Mouse (Mus musculus): ENCODE results near the gene Kif26a. TPM values are rescaled to one million over a fixed set of nuclear protein-coding genes. Genes with fewer than 3 reads are reported as not detected.

Gene Kif26a
- polyA plus RNA-seq, 1 experiment from 2014 or later = 21.2 TPM

DNA sequence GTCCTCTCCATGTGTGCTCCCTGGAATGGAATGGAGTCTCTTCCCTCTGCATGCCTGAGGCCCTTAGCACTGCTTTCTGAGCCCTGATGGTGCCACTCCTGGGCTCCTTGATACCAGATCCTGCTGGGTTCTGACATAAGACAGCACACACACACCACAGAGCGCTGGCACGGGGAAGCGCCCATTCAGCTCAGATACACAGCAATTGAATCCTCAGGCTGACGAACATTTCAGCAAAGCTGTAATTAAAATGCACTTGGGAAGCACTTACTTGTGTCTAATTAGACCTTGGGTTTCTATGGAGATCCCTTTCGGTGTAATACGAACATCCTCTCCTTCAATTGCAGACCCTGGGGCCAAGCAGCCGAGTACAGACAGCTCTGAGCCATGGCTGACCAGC lies 71.0 kb downstream of the Kif26a start:
- H3K4me1 ChIP-seq (replicated peaks; ENCODE audit: control insufficient read depth, insufficient read depth, low read length) = peaks cover 39% of the 10 kb centered on the region
- no peak overlapping the region; the same call in 1 of the 2 replicates for H3K9ac ChIP-seq (replicated peaks; ENCODE audit: low read depth, low read length)
- H3K9me3 ChIP-seq (ENCODE audit: control insufficient read depth, low read length) = no peaks in the 10 kb centered on the region
- 6% methylated on average over 7 of the region's 7 CpGs for WGBS
- ATAC-seq = peak; percentile 68
- no peaks in the 10 kb centered on the region for H3K36me3 ChIP-seq (ENCODE audit: control insufficient read depth, insufficient read depth)
- H3K27me3 ChIP-seq (replicated peaks; ENCODE audit: control insufficient read depth, insufficient read depth, low read length) = no peaks in the 10 kb centered on the region
- peak overlapping the region; percentile 81 for H3K27ac ChIP-seq (ENCODE audit: low read length)
- H3K4me2 ChIP-seq (ENCODE audit: low read length) = no peak overlapping the region
- H3K4me3 ChIP-seq (replicated peaks; ENCODE audit: low read length) = no peak overlapping the region

DNA sequence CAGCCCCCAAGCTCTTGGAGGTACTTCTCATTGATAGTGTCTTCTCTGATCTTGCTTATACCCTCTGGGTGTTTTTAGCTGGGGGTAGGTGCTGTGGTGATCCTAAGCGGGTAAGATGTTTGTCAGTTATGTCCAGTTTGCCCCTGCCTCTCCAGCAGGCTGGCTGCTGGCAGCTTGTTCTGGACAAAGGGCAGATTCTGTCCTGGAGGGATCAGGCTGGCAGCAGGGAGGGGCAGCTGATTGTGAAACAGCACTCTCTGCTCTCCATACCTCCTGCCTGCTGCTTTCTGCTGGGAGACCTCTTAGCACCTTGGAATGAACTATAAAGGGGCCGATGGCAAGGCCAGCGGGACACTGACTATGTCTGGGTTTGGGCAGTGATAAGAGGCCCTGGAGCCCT lies 71.7 kb downstream of the Kif26a start:
- H3K27me3 ChIP-seq (replicated peaks; ENCODE audit: control insufficient read depth, insufficient read depth, low read length) = no peaks in the 10 kb centered on the region
- peak overlapping the region; percentile 81 for H3K27ac ChIP-seq (ENCODE audit: low read length)
- H3K4me1 ChIP-seq (replicated peaks; ENCODE audit: control insufficient read depth, insufficient read depth, low read length) = peaks cover 46% of the 10 kb centered on the region
- no peaks in the 10 kb centered on the region for H3K9me3 ChIP-seq (ENCODE audit: control insufficient read depth, low read length)
- no peaks in the 10 kb centered on the region for H3K36me3 ChIP-seq (ENCODE audit: control insufficient read depth, insufficient read depth)
- H3K4me2 ChIP-seq (ENCODE audit: low read length) = no peak overlapping the region
- H3K9ac ChIP-seq (replicated peaks; ENCODE audit: low read depth, low read length) = no peak overlapping the region
- no peak overlapping the region for H3K4me3 ChIP-seq (replicated peaks; ENCODE audit: low read length)
- ATAC-seq = no peak
- WGBS = 77% methylated on average over 3 of the region's 3 CpGs

DNA sequence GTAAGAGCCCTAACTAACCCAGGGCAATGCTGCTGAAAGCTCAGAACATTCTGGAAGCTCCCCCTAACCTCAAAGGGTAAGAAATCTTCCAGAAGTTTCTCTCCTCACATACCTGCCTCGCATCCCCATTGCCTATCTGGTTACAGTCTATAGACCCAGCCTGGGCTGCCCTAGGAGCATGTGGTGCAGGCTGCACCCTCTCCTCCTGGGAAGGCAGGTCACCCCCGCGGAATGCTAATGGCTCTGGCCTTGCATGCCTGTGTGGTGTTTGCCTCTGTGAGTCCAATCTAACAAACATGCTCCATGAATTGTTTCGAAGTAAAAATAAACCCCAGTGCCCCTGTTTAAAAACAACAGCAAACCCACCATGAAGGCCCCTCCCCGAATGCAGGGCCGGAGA lies 75.3 kb downstream of the Kif26a start:
- 26% methylated on average over 6 of the region's 6 CpGs for WGBS
- H3K9ac ChIP-seq (replicated peaks; ENCODE audit: low read depth, low read length) = no peak overlapping the region
- ATAC-seq = peak; percentile 52; the same call in 1 of the 2 replicates
- no peaks in the 10 kb centered on the region for H3K36me3 ChIP-seq (ENCODE audit: control insufficient read depth, insufficient read depth)
- no peak overlapping the region for H3K4me2 ChIP-seq (ENCODE audit: low read length)
- H3K27me3 ChIP-seq (replicated peaks; ENCODE audit: control insufficient read depth, insufficient read depth, low read length) = no peaks in the 10 kb centered on the region
- no peaks in the 10 kb centered on the region for H3K9me3 ChIP-seq (ENCODE audit: control insufficient read depth, low read length)
- H3K4me3 ChIP-seq (replicated peaks; ENCODE audit: low read length) = no peak overlapping the region
- peaks cover 35% of the 10 kb centered on the region for H3K4me1 ChIP-seq (replicated peaks; ENCODE audit: control insufficient read depth, insufficient read depth, low read length)
- H3K27ac ChIP-seq (ENCODE audit: low read length) = no peak overlapping the region; the same call in 1 of the 2 replicates

DNA sequence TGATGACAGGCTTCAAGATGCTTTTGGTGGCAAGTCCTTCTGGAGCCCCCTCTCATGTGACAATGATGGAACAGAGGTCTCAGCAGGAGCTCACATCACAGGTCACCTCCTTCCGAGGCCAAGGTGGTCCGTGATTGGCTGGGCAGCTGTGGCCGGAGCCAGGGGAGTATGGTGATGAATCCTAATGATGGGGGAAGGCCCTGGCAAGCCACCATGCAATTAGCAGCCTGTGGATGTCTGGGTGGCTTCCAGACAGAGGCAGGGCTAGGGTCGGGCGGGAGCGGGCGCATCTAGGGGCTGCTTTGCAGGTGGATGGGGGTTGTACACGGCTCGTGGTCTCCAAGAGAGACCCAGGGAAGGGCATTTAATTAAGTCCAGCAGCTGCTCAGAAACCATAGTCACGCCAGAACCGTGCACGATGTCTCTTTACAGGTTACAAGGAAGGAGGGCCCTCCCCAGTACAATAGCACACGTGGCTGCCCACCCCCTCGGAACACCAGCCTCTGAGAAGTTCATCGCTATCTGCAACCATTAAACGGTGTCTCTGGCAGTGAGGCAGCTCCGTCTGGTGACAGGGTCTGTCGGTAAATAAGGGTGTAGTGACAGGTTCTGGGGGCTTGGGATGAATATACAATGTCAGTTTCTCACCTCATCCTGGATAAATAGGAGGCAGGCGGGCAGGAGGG lies 75.9 kb downstream of the Kif26a start:
- Histone ChIP-seq H3K27me3 (replicated peaks; ENCODE audit: control insufficient read depth, insufficient read depth, low read length) (no peaks in the 10 kb centered on the region), H3K9ac (replicated peaks; ENCODE audit: low read depth, low read length) (peak overlapping the region; percentile 32; the same call in 1 of the 2 replicates), H3K4me3 (replicated peaks; ENCODE audit: low read length) (no peak overlapping the region), H3K9me3 (ENCODE audit: control insufficient read depth, low read length) (no peaks in the 10 kb centered on the region), H3K4me1 (replicated peaks; ENCODE audit: control insufficient read depth, insufficient read depth, low read length) (peaks cover 29% of the 10 kb centered on the region), H3K27ac (ENCODE audit: low read length) (peak overlapping the region; percentile 26; the same call in 1 of the 2 replicates), H3K4me2 (ENCODE audit: low read length) (peak overlapping the region; percentile 9; the same call in 1 of the 2 replicates), H3K36me3 (ENCODE audit: control insufficient read depth, insufficient read depth) (no peaks in the 10 kb centered on the region)
- ATAC-seq = peak; percentile 72
- WGBS = 9% methylated on average over 19 of the region's 19 CpGs

DNA sequence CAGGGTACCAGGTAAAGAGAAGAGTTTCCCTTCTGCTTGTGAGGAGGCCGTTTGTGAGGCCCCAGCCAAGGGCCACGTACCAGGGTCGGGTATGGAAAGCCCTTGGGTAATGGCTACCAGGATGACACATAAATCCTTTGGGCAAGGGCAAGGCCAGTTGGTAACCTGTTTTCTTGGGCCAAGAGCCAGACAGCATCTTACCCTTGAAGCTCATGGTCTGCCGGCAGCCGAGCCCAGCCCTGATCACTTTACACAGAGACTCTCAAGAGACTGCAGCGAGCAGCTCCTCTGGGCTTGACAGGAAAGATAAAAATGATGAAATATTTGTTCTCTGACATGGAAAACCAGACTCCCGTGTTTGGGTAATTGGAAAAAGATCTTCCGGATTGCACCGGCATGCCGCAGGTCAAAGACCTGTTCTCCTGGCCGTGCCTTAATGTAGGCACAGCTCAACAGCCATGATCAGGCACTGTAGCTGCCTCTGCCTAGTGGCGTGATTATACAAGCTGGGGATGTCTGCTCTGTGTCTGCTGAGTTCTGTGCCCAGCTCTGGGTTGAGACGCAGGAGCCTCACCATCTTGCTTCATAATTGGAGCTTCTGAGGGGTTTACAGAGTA lies 77.8 kb downstream of the Kif26a start:
- Histone ChIP-seq H3K27ac (ENCODE audit: low read length) (no peak overlapping the region), H3K9me3 (ENCODE audit: control insufficient read depth, low read length) (no peaks in the 10 kb centered on the region), H3K27me3 (replicated peaks; ENCODE audit: control insufficient read depth, insufficient read depth, low read length) (no peaks in the 10 kb centered on the region), H3K36me3 (ENCODE audit: control insufficient read depth, insufficient read depth) (no peaks in the 10 kb centered on the region), H3K4me3 (replicated peaks; ENCODE audit: low read length) (no peak overlapping the region), H3K4me1 (replicated peaks; ENCODE audit: control insufficient read depth, insufficient read depth, low read length) (peaks cover 18% of the 10 kb centered on the region), H3K9ac (replicated peaks; ENCODE audit: low read depth, low read length) (no peak overlapping the region), H3K4me2 (ENCODE audit: low read length) (no peak overlapping the region)
- no peak for ATAC-seq
- WGBS = 88% methylated on average over 13 of the region's 13 CpGs

DNA sequence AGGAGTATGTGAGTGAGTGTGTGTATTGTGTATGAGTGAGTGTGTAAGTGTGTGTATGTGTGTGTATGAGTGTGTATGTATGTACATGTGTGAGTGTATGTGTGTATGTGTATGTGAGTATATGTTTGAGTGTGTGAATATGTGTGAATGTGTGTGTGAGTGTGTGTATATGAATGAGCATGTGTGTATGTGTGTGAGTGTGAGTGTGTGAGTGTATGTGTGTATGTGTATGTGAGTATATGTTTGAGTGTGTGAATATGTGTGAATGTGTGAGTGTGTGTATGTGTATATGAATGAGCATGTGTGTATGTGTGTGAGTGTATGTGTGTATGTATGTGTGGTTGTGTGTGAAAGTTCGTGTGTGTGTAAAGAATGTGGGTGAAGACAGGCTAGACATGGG lies 80.2 kb downstream of the Kif26a start:
- Histone ChIP-seq H3K9me3 (ENCODE audit: control insufficient read depth, low read length) (no peaks in the 10 kb centered on the region), H3K4me3 (replicated peaks; ENCODE audit: low read length) (no peak overlapping the region), H3K27me3 (replicated peaks; ENCODE audit: control insufficient read depth, insufficient read depth, low read length) (no peaks in the 10 kb centered on the region), H3K36me3 (ENCODE audit: control insufficient read depth, insufficient read depth) (no peaks in the 10 kb centered on the region), H3K9ac (replicated peaks; ENCODE audit: low read depth, low read length) (no peak overlapping the region), H3K27ac (ENCODE audit: low read length) (no peak overlapping the region), H3K4me1 (replicated peaks; ENCODE audit: control insufficient read depth, insufficient read depth, low read length) (peaks cover 15% of the 10 kb centered on the region), H3K4me2 (ENCODE audit: low read length) (no peak overlapping the region)
- WGBS = 78% methylated on average over 1 of the region's 1 CpGs
- no peak for ATAC-seq

DNA sequence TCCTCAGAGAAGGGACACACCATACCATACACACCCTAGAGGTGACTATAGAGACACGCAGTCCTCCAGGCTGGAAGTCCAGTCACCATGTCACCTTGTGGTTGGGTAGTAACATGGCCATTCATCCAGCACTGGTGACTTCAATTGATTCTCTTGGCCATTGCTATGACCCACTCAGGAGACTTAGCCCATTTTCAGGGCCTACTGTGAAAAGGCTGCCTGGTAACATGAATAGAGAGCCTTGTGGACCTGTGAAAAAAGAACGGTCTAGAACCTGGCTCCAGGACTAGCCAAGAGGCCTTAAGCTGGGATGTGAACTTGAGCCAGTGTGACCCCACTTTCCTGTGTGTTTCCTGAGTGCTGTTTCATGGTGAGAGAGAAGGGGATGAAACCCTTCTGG lies 80.6 kb downstream of the Kif26a start:
- no peak for ATAC-seq
- H3K4me1 ChIP-seq (replicated peaks; ENCODE audit: control insufficient read depth, insufficient read depth, low read length) = peaks cover 10% of the 10 kb centered on the region
- no peaks in the 10 kb centered on the region for H3K36me3 ChIP-seq (ENCODE audit: control insufficient read depth, insufficient read depth)
- no peaks in the 10 kb centered on the region for H3K27me3 ChIP-seq (replicated peaks; ENCODE audit: control insufficient read depth, insufficient read depth, low read length)
- H3K4me2 ChIP-seq (ENCODE audit: low read length) = no peak overlapping the region
- no peak overlapping the region for H3K9ac ChIP-seq (replicated peaks; ENCODE audit: low read depth, low read length)
- H3K4me3 ChIP-seq (replicated peaks; ENCODE audit: low read length) = no peak overlapping the region
- no peak overlapping the region for H3K27ac ChIP-seq (ENCODE audit: low read length)
- WGBS = 91% methylated on average over 2 of the region's 2 CpGs
- no peaks in the 10 kb centered on the region for H3K9me3 ChIP-seq (ENCODE audit: control insufficient read depth, low read length)

DNA sequence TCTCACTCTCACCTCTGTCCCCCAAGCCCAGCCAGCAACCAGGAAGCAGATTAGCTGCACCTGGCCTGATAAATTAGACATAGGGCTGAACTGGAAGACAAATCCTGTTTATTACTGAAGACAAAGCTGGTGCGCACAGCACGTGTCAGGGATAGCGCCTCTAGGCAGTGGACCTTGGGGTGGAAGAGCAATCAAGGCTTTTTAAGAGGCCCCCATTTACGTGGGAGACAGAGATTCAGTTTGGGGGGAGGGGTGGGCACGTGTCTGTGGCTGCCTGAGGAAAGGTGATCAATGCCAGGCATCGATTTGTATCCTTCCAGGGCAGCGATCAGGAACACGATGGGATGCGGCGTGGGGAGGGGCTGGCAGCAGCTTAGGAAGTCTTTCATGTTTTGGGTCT lies 83.1 kb downstream of the Kif26a start:
- 0 out of 2 replicates have a peak, but pooled peaks cover under 1% of the 10 kb centered on the region for H3K4me1 ChIP-seq (replicated peaks; ENCODE audit: control insufficient read depth, insufficient read depth, low read length)
- WGBS = 51% methylated on average over 10 of the region's 10 CpGs
- H3K27ac ChIP-seq (ENCODE audit: low read length) = no peak overlapping the region
- H3K4me2 ChIP-seq (ENCODE audit: low read length) = no peak overlapping the region
- ATAC-seq = no peak
- no peaks in the 10 kb centered on the region for H3K9me3 ChIP-seq (ENCODE audit: control insufficient read depth, low read length)
- no peak overlapping the region for H3K4me3 ChIP-seq (replicated peaks; ENCODE audit: low read length)
- no peaks in the 10 kb centered on the region for H3K36me3 ChIP-seq (ENCODE audit: control insufficient read depth, insufficient read depth)
- H3K27me3 ChIP-seq (replicated peaks; ENCODE audit: control insufficient read depth, insufficient read depth, low read length) = no peaks in the 10 kb centered on the region
- no peak overlapping the region for H3K9ac ChIP-seq (replicated peaks; ENCODE audit: low read depth, low read length)

DNA sequence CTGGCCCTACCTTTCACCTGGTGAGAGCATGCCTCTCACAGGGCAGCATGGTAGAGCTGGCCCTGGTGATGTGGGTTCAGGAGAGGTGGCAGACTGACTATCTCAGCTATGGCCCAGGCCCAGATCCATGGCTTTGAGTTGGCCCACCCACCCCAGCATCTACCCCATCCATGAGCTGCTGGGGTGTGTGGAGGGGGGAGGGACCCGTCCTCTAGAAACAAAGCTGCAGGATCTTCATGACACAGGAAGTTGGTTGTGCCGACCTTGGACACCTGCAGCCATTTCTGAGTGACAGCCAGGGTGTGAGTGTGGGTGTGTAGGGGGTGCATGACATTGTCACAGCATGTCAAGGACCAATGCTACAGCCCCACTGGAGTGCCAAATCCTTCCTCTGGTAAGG lies 84.2 kb downstream of the Kif26a start:
- WGBS = 88% methylated on average over 2 of the region's 2 CpGs
- Histone ChIP-seq H3K9me3 (ENCODE audit: control insufficient read depth, low read length) (no peaks in the 10 kb centered on the region), H3K36me3 (ENCODE audit: control insufficient read depth, insufficient read depth) (no peaks in the 10 kb centered on the region), H3K4me1 (replicated peaks; ENCODE audit: control insufficient read depth, insufficient read depth, low read length) (0 out of 2 replicates have a peak, but pooled peaks cover 3% of the 10 kb centered on the region), H3K27ac (ENCODE audit: low read length) (no peak overlapping the region), H3K9ac (replicated peaks; ENCODE audit: low read depth, low read length) (no peak overlapping the region), H3K4me2 (ENCODE audit: low read length) (no peak overlapping the region), H3K27me3 (replicated peaks; ENCODE audit: control insufficient read depth, insufficient read depth, low read length) (no peaks in the 10 kb centered on the region), H3K4me3 (replicated peaks; ENCODE audit: low read length) (no peak overlapping the region)
- ATAC-seq = no peak

All from forebrain, embryonic 16.5 days (tissue).